Mouse (Mus musculus) embryonic fibroblast, embryonic 13.5 days (primary cell): ENCODE results near the gene Kcnd2. TPM values are rescaled to one million over a fixed set of nuclear protein-coding genes. Genes with fewer than 3 reads are reported as not detected.
A peak's percentile ranks its signal among the peaks of the same experiment; 100 is the strongest.

Experiments
- H3K27ac ChIP-seq: 2 replicates; pipeline ENCODE4 v1.5.1; 2012; ENCODE audit warnings: low read length, control low read depth, inconsistent platforms; ENCODE audit not compliant: insufficient read depth
- H3K4me1 ChIP-seq: 2 replicates; pipeline ENCODE4 v1.6.1; 2011; ENCODE audit warnings: low read length; ENCODE audit not compliant: control insufficient read depth, insufficient read depth
- H3K4me3 ChIP-seq: 2 replicates; pipeline ENCODE4 v1.5.1; 2011; ENCODE audit warnings: mild to moderate bottlenecking, control low read depth, low read length; ENCODE audit not compliant: insufficient read depth
- CTCF ChIP-seq: IDR thresholded peaks from 2 replicates; pipeline ENCODE4 v1.5.1; 2011; ENCODE audit warnings: mild to moderate bottlenecking, control low read depth, low read length, moderate library complexity, borderline replicate concordance; ENCODE audit not compliant: insufficient read depth
- POLR2A ChIP-seq: IDR thresholded peaks from 2 replicates; pipeline ENCODE4 v1.6.1; 2011; ENCODE audit warnings: low read depth, mild to moderate bottlenecking, control low read depth, low read length, moderate library complexity
- polyA plus RNA-seq: library from polyadenylated mRNA; stranded (reverse); fragments of >200 nt; gene quantifications from 2 replicates; pipeline ENCODE4 v1.2.4, GENCODE M21; 2011; ENCODE audit warnings: low read depth; ENCODE audit not compliant: missing spikeins, insufficient read length

Gene Kcnd2
- polyA plus RNA-seq = 2.1 and 2.4 TPM in 2 replicates

DNA sequence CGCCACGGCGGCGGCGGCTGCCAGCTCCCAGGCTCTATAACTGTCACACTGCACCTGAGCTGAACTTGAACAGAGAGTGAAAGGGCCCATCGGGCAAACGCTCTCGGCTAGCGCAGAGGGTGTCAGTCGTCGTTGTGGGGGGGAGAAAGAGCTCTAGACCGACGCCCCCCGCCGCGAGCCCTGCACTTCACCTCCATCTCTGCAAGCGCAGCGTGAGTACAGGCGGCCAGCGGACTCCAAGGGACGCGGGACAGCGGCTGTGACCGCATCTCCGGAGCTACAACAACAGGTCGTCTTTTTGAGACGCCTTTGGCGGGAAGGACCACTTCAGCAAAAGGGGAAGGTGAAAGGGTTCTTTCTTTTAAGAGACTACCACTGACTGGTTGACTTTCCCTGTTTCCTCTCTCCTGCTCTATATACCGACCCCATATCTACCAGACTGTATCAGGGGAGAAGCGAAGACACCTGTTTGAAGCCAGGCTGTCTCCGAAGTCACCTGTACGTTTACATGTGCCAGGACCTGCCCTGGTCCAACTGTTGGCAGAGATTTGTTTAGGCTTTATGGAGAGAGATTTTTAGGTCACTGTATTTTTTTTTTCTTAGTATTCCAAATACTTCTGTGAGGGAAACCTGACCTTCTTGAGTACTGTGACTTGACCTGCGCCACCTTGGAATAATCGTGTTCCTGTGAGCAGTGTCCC lies at the start of gene Kcnd2:
Gene Kcnd2, plus strand, starts transcription at position 13 of the 701 bp plus-strand sequence.
- Histone ChIP-seq H3K4me1 (no peaks in the 10 kb centered on the region), H3K4me3 (peak within 1 kb of the TSS; percentile 35), H3K27ac (no peak within 1 kb of the TSS)
- TF ChIP-seq POLR2A (no peak), CTCF (no peak)

DNA sequence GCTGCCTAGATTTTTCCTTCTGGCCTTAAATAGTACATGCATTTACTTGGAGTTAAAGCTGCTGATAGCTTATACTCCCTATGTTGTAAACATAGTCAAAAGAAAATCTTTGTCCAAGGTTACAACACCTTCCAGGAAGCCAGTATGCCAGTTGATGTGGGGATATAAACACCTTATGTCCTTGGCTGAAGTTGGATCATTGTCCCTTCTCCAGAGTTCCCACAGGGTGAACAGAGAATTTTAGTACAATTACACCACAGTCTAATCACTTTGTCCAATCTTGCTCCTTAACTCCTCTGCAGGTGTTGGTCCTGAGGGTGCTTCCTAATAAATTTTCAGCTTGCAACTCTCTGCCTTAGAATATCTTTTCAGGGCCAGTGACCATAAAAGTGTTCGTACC lies 48.7 kb upstream of the Kcnd2 start:
- Histone ChIP-seq H3K4me3 (no peak overlapping the region), H3K4me1 (no peaks in the 10 kb centered on the region), H3K27ac (no peak overlapping the region)
- TF ChIP-seq CTCF = no peak
- no peak for TF ChIP-seq POLR2A

DNA sequence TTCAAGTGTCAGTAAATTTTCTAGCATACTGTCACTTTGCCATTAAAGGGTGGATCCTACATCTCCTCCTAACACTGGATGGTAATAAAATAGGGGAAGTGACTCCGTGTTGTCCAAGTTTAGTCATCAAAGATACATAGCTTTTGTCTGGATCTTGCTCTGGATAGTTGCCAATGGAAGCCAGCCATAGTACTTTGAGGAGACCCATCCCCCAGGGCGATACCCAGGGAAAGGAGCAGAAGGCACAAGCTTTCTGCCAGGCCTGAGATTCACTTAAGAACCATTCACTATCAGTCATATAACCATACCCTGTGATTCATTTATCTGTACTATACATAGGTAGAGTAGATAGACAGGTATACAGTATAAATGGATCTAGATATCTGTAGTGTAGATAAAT lies 20.0 kb upstream of the Kcnd2 start:
- Histone ChIP-seq H3K27ac (no peak overlapping the region), H3K4me1 (no peaks in the 10 kb centered on the region), H3K4me3 (no peak overlapping the region)
- TF ChIP-seq POLR2A = no peak
- TF ChIP-seq CTCF = no peak

DNA sequence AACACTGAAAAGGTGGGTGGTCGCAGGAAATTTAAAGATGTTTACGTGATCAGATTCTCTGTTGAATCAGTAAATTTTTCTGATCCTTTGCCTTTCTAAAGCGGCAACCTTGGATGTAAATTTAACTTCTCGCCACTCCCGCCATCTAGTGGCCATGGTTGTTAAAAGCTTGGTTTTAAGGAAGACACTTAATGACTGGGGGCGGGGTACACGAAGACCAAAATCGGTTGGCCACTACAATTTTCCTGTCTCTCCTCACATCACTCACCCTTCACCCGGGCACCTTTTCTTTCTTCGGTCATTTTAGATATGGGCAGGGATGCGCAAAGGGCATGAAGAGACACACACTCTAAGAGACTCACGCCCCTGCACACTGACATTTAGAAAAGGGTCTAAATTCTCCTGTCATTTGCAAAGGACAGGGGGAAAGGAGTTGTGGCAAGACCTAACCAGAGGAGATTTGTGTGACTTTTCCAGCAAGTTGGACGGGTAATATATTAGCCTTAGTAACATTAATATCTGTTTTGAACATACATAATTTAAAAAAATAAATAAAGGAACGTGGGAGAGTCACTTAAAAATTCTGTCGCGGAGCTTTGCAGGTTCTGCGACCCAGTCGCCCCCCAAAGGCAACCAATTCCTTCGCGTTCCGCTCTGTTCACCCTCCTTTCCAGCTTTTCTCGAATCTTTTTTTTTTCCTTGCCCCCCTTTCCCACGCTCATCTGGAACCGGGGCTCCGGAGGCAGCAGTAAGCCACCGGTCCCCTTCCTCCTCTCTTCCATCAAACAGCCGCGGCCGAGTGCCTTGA lies 1.2 kb upstream of the Kcnd2 start:
- TF ChIP-seq CTCF = no peak
- no peak for TF ChIP-seq POLR2A
- H3K27ac ChIP-seq = no peak overlapping the region
- H3K4me3 ChIP-seq = peak overlapping the region; percentile 42

DNA sequence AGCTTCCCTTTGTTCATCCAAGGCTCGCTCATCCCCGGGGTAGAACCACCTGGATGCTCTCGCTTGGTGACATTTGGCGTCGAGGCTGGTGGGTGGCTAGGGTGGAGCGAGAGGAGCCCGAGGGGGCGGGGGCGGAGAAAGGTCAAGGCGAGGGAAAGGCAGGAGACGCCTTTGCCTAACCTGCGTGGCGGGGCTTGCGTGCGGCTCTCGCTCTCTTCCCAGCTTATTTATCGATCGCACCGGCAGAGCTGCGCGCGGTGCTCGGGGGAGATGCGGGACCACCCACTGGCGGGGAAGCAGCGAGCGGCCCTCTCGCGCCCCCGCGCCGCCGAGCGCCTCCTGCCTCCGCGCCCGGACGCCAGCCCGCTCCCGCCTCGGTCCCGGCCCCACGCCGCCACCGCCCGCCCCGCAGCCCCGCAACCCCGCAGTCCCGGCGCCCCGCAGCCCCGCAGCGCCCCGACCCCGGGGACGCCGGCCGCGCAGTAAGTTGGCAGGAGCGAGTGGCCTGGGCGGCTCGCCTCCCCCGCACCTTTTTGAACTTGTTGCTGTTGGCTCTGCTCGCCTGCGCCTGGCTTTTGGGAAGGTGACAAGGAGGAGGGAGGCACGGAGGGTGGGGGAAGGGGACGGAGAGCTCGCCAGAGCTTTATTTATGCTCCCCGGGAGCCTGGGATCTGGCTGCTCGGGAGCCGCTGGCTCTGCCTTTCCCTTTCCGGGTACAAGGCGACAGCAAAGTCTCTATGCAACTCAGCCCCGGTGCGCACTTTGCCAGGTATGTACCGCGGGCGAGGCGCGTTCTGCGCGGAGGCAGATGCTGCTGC lies 421 bp upstream of the Kcnd2 start:
- Histone ChIP-seq H3K4me1 (no peaks in the 10 kb centered on the region), H3K27ac (no peak overlapping the region), H3K4me3 (peak overlapping the region; percentile 35)
- TF ChIP-seq CTCF (no peak), POLR2A (no peak)

More for the DNA sequence above, 1.2 kb upstream of the Kcnd2 start:
- H3K4me1 ChIP-seq = no peaks in the 10 kb centered on the region

DNA sequence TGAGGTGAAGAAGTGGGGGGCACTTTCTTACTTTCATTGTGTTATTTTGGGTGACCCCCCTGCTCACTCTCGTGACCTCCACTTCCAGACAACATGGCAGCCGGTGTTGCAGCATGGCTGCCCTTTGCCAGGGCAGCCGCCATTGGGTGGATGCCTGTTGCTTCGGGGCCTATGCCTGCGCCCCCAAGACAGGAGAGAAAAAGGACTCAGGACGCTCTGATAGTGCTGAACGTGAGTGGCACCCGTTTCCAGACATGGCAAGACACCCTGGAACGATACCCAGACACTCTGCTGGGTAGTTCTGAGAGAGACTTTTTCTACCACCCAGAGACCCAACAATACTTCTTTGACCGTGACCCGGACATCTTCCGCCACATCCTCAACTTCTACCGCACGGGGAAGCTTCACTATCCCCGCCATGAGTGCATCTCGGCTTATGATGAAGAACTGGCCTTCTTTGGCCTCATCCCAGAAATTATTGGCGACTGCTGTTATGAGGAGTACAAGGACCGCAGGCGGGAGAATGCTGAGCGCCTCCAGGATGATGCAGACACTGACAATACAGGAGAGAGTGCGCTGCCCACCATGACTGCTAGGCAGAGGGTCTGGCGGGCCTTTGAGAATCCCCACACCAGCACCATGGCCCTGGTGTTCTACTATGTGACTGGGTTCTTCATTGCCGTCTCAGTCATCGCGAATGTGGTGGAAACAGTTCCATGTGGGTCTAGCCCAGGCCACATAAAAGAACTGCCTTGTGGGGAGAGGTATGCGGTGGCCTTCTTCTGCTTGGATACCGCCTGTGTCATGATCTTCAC lies 1.1 kb downstream of the Kcnd2 start:
- no peak for TF ChIP-seq CTCF
- TF ChIP-seq POLR2A = no peak
- Histone ChIP-seq H3K4me1 (no peaks in the 10 kb centered on the region), H3K27ac (no peak overlapping the region), H3K4me3 (no peak overlapping the region)

DNA sequence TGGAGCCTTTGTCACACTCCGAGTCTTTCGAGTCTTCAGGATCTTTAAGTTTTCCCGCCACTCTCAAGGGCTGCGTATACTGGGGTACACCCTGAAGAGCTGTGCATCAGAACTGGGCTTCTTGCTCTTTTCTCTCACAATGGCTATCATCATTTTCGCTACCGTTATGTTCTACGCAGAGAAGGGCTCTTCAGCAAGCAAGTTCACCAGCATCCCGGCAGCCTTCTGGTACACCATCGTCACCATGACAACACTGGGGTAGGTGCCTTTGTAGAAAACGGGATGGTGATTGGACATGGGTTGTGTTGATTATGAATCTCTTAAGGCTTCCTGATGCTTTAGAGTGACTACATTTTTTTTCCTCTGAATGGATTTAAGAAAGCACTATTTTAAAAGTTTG lies 1.9 kb downstream of the Kcnd2 start:
- TF ChIP-seq CTCF = no peak
- Histone ChIP-seq H3K27ac (no peak overlapping the region), H3K4me3 (no peak overlapping the region), H3K4me1 (no peaks in the 10 kb centered on the region)

DNA sequence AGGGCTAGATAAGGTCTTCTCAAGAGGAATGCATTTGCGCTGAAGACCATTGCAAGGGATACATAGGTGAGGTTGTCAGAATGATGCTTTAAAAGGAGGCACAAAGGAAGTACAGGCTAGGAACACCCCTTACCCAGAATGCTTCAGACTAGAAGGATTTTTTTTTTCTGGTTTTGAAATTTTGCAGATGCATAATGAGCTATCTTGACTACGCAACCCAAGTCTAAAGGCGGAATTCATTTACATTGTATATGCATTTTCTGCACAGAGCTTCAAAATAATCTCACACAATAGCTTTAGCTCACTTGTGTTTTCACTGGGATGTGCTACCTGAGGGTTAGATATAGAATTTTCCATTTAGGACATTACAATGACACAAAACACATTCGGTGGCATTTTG lies 10.8 kb downstream of the Kcnd2 start:
- TF ChIP-seq CTCF (no peak), POLR2A (no peak)
- H3K4me1 ChIP-seq = no peaks in the 10 kb centered on the region
- H3K27ac ChIP-seq = no peak overlapping the region
- H3K4me3 ChIP-seq = no peak overlapping the region

DNA sequence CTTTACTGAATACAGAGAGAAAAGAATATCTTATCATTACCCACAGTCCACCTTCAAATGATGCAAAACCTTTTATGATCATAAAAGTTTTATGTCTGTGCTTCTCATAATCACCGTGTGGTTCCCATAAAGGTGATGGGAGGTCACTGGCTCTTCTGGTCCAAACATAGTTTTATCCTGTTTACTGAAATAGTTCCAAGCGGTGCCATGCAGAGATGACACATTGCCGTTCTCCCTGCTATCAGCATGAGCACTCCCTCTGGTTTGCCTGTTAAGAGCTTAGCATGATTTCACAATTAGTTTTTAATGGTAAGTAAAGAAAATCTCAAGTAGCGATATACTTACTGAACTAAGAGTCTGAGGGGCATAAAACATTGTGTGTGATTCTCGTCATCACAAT lies 43.7 kb downstream of the Kcnd2 start:
- no peak for TF ChIP-seq CTCF
- TF ChIP-seq POLR2A = no peak

More for the DNA sequence above, 43.7 kb downstream of the Kcnd2 start:
- H3K4me1 ChIP-seq = no peaks in the 10 kb centered on the region
- no peak overlapping the region for H3K27ac ChIP-seq
- H3K4me3 ChIP-seq = no peak overlapping the region
